Mouse (Mus musculus) bone marrow macrophage, adult 2 months (primary cell): ENCODE data around the gene Eif4g3.

ENCODE experiments used
- CTCF ChIP-seq: IDR thresholded peaks from 2 replicates; pipeline ENCODE4 v1.5.1; 2012; ENCODE audit warnings: low read depth, mild to moderate bottlenecking, low read length, moderate library complexity
- POLR2A ChIP-seq: IDR thresholded peaks from 2 replicates; pipeline ENCODE4 v1.6.1; 2012; ENCODE audit warnings: mild to moderate bottlenecking, low read depth, low read length, borderline replicate concordance

- TF ChIP-seq POLR2A = no peak
- TF ChIP-seq CTCF = no peak
These were observed 107.6 kb downstream of the Eif4g3 start for GRCm38 (mm10) chr4:138100456-138100855.
